Mouse (Mus musculus): ENCODE data around the gene Afap1l2.

Afap1l2 gene

DNA sequence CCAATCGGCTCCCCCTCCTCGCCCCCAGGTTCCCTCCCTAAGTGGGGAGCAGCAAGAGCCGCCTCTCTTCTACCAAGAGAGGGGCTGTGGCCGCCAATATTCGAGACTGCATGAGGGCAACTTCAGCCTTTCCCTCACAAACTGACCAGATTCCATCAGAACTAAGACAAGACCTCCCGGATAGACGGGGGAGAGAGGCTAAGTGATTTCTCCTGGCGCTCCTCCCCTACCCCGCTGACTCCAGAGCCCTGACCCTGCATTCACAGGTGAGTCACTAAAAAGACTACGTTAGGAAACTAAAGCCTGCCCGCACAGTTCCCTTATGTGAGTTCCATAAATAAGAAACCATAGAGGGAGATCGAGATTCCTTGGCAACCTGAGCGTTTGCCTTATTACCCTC is 1.2 kb downstream of the Afap1l2 start:
- no peak for DNase-seq

DNA sequence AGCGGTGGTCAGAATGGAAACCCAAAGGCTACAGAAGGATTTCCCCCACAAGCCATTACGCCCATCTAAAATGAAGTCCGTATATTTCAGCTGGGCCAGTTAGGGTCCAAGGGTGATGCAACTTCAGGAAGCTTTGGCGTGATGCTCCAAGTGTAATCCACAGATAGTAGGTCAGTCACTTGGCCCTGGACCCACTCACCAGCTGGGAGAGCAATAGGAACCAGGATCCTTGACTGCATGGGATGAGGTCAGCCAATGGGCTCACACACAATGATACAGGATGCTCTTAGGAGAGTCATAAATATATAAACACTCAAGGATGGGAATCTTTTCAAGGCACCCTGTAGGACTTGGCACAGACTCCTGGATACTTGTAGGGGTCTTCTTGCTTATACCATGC is 3.0 kb downstream of the Afap1l2 start:
- no peak for DNase-seq

DNA sequence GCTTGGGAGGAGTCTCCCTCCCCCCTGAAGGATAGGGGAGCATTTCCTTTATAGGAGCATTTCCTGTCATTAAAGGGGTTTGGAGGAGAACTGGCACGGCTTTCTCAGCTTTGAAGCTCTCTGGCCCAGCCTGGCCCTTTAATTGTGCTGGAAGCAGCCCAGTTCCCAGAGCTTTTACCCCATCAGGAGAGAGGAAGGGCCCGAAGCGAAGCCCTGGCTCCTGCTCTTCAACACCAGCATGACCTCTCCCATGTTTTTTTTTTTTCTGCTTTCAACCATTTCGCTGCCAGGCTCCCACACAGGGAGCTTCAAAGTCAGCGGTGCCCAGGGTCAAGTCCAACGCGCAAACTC is 4.6 kb downstream of the Afap1l2 start:
- no peak for DNase-seq

DNA sequence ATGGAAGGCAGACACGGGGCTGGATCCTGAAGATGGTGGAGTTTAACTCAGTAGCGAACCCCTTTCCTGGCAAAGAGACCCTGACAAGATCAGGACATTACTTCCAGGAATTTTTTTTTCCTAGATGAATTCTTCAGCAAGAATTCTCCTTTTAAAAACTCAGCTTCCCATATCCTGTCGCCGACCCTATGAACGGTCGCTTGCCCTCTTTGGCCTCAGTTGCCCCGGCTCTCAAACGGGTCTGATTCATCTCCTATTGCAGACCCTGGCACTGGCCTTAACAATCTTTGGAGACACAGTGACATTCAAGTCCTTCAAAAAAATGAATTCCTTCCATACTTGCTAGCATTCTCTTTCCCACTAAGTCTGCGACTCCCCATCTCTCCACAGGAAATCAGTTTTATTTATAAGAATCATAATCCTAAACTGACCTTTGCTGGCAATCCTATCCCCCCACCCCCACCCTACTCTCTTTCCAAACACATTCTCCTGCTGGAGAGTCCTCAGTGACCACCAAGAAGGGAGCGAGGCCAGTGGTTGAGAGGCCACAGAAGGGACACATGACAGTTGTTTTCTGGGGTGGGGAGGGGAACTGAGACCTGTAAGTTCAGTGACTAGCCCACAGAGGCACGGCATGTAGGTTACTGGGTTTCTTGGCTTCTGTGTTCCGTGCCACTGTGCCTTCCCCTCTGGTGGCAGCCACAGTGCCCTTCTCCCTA is 5.1 kb downstream of the Afap1l2 start:
- DNase-seq = no peak

DNA sequence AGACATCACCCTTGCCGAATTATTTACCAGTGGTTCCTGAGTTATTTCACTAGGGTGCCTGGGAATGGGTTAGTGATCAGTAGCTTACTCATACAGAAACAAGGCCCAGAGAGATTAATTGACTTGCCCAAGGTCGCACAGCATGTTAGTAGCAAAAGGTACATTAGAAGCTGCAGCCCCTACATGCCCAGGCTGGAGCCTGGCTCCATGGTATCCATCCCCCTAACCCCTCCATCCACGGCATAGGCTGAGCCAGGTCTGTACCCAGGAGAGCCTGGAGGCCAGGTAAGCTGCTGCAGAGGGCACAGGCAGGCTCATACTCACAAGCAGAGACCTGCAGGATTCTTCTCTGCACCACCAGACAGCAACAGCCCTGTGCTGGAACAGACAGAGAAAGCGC is 6.1 kb downstream of the Afap1l2 start:
- no peak for DNase-seq

DNA sequence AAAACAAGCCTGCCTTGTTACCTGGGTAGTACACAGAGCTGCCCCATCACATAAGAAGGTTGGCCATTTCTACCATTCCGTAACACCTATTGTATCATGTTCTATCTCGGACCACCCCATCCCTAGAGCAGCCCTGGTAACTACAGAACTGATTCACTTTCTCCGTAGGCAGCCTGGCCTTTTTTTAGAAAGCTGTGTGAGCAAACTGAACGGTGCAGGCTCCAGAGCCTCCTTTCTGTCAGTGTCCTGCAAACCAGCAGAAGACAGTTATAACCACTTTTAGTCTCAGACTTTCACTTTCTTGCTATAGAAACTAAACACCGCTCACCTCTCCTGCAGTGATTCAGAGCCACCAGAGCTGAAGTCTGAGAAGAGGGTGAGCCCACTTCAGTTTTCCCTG is 7.4 kb downstream of the Afap1l2 start:
- no peak for DNase-seq

DNA sequence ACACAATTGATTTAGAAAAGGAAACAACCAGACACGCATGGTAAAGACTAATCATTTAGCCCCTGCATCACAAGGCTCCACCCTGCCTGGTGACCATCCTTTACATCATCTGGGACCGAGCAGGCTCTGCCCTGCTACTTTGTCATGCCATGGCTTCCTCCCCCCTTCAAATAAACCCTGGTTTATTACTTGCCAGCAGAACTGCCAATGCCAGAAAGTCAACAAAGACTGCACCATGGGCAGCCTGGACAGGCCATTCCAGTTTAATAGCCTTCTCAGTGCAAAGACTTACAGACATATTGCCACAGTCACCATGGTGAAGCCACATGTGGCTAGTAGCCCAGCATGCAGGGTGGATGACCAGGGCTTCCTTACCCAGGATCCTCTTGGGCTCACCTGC is 8.2 kb downstream of the Afap1l2 start:
- DNase-seq = no peak

DNA sequence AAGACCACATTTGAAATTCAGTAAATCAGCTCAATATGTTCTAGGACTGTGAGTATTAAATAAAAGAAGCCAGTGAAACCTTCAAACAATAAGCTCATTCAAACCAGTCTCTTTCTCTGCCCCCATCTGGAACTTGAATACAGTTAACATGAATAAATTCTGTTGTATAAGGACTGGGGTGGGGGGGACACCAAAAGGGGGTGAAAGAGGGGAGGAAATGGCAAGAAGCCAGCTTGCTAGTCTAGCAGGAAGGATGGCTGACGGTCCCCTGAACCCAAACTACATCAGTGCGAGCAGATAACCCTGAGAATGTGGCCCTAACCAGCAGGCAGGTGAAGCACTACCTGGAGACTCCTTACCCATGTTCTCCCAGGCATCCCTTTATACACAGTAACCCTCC is 9.1 kb downstream of the Afap1l2 start:
- no peak for DNase-seq

DNA sequence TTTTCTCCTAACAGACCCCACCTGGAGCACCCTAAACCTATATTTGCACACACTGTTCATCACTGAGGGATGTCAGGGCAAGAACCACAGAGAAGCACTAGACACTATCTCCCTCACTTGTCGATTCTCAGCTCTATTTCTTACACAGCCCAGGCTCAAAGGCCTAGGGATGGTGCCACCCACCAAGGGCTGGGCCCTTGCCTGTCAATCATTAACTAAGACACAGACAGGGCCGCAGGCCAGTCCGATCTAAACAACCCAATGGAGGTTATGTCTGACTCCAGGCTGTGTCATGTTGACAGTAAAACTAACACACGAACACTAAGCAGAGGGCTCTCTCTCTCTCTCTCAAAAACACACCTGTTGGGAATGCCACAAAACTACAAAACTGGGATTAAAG is 9.7 kb downstream of the Afap1l2 start:
- DNase-seq = no peak

DNA sequence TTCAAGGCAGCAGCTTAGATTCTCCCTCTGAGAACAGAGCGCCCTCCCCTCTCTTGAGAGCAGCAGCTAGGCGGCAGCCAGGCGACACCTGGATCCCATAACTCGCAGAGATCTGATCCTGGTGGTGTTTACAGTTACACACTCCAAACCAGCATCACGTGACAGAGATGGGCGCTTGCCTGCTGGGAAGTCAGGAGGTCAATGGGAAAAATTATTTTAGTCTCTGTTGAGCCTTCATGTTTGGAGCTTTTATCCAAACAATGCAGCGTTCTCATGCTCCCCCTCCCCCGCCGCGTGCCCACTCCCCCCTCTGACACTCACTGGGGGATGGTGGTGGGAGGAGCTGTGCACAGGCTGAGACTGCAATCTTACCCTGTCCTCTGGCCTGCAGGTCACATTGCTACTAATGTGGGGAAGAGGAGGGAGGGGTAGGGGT is 10.8 kb downstream of the Afap1l2 start:
- no peak for DNase-seq

DNA sequence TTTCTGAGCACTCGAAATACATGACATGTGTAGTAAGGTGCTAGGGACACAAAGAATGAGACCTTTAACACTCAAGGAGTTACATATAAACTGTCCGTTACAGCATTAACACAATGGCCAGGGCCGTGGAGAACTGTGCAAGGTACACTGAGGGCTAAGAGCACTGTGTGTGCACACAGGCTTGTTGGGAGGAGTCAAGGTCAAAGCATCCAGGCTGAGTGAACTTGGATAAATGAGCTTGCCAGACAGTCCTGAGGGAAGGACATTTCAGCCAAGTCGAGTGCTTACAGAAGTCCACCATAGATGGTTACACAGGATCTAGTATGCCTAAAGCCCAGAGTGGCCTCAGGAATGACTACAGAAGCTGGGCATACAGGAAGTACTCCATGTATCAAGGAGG is 12.6 kb downstream of the Afap1l2 start:
- no peak for DNase-seq

DNA sequence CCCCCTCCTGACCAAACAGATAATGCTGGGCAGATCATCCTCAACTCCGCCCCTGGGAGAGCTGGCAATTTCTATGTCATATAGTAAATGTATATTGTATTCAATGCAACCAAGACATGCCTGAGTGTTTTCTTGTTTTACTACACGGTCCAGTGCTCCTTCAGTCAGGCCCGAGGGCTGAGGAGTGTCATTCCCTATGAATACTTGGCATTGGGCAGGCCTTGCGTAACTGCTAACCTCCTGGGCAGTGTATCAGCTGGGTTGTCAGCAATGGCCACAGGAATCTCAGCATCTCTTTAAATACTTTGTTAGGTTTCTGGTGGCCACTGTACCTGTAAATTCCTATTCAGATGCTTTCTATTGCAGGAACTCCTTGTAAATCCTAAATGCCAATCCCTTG is 13.4 kb downstream of the Afap1l2 start:
- no peak for DNase-seq

DNA sequence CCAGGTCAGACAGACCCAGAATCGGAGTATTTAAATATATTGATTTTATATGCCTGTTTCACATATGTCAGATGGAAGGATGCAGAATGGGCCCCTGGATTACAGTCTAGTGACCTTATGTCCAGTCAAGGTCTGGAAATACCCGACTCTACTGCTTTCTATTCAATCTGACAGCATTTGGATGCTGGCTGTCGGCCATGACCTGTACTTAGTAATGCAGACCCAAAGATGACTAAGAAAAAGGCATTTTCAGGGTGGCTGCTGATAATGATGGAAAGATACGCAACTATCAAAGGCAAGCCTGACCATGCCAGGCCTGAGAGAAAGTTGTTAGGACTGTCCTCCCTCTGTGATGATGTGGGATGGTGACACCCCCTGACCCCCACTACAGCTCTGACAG is 14.3 kb downstream of the Afap1l2 start:
- no peak for DNase-seq

DNA sequence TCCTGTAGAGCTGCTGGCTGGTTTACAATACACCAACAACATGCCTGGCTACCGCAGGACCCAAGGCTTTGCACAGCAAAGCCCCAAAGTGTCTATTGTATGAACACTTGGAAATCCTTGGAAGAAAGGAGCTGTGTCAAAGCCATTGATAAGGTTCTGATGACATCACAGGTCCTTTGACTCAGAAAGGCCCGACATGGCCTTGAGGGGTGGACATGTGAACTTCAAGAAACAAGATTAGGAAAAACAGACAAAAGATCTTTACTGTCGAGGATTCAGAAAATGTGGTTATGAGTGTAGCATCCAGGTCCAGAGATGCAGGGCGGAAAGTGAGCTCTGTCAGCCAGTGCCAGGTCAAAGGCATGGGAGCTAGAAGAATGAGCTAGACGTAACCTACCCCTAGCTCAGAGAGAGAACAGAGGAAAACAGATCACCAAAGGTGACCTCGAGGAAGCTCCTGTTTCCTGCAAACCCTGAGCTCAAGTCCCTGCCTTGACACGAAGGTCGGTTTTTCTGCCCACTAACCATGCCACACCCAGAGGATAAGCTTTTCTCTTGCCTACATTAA is 15.0 kb downstream of the Afap1l2 start:
- DNase-seq = no peak

DNA sequence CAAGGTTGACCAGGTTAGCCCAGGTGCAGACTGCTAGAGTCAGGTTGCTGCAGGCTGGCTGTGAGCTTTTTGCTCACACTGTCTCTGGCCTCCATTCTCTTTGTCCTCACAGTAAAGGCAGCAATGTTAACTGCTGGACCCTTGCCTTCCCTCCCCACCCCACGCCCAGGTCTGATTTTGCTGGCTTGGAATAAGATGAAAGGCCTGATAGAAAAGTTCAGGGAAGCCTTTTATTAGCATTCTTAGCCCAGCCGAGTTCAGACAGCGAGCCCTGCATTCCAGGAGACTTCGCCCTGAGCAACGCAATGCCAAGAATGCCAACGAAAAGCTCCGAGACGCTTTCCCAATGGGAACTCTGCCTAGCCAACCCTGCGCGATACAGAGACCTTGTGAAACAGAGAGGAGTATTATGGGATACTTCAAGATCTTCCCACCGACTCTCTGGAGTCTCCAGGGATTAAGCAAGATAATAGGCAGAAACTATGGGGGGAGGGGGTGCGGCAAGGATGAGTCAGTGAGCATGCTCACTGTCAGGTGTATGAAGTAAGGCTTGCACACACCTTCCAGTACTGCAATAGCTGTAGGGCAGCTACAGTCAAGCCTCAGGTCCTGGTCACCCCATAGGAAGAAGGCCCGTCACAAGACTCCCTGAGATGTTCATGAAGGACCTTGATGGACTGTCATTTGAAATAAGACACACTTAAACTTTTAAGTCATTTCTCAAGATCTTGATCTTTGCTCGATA is 17.5 kb downstream of the Afap1l2 start:
- DNase-seq = no peak

DNA sequence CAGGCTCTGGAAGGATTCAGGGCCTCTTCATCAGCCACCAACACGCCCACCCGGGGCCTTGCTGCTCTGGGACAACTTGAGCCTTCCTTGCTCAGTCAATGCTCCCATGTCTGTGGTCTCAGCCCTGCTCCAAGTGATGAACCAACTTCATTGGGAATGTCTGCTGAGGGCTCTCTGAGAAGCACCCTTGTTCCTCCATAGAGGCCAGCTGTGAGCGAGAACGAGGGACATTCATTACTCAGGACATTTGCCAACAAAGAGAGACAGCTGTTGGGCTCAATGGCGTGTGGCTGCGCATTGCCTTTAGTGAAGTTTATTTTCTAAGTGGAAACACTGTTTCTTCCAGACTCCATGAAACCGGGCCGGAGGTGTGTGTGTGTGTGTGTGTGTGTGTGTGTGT is 18.9 kb downstream of the Afap1l2 start:
- DNase-seq = no peak

DNA sequence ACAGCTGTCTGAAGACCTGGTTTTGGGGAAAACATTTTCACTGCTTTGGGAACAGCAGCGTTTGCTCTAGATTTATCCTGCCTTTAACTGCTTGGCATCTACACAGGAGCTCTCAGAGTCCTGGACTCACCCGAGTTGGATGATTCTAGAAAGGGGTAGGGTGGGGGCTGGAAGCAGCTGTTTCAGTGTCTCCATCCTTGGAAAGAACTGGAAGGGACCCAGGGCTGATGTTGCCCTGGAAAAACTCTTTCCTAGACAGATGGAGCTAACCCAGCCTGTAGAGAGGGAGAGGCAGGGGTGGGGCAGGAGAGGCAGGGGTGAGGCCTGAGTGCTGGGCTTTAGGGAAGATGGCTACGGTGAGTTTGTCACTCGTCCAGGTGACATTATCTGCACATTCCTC is 23.8 kb downstream of the Afap1l2 start:
- DNase-seq = no peak

DNA sequence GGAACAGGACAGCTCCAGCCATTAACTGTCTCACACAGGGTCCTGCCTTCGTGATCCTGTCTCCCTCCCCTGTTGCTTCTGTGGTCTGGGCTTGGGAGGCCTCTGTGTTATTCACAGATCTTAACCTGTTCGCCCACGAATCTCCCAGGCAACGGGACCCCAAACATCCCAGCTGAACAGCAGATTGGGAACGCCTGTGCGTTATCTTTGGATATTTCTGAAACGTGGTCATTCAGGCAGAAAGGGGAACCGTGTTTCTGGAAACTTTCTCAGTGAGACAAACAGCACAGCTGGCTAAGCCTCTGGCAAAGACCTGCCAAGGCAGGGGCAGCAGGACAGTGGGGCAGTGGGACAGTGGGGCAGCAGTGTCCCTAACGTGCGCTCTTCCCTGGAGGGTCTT is 24.3 kb downstream of the Afap1l2 start:
- DNase-seq = no peak

DNA sequence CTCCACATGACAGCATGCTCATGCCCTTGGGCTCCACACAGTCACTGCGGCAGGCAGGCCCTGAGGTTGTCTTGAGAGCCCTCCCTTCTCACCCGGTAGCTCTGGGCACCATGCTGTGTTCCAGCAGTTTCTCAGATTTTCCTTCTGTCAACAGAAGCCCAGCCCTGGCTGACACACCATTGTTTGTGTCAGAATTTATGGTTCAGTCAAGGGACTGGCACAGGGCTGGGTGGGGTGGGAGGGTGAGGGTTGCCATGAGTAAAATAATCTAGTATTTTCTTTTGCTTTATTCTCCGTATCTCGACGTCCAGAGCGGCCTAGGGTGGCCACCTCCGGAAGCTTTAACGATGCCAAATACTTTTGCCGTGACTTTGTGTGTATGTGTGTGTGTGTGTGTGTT is 26.3 kb downstream of the Afap1l2 start:
- no peak for DNase-seq

DNA sequence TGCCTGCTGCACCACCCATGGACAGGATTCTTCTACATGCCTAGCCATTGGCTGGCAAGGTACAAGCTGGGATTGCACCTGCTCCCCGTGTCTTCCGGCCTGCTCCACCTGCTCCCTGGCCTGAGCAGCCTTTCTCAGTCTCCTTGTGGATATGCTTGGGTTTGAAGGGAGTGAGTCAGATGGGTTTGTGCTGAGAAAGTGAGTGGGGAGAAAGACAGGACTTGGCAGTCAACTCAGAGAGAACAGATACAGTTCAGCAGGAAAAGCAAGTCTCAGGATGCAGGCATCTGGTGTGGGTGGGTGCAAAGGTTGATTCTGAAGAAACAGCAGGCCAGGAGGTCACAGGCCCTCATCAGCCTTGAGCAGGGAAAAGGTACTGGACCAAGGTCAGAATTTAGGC is 27.2 kb downstream of the Afap1l2 start:
- no peak for DNase-seq

DNA sequence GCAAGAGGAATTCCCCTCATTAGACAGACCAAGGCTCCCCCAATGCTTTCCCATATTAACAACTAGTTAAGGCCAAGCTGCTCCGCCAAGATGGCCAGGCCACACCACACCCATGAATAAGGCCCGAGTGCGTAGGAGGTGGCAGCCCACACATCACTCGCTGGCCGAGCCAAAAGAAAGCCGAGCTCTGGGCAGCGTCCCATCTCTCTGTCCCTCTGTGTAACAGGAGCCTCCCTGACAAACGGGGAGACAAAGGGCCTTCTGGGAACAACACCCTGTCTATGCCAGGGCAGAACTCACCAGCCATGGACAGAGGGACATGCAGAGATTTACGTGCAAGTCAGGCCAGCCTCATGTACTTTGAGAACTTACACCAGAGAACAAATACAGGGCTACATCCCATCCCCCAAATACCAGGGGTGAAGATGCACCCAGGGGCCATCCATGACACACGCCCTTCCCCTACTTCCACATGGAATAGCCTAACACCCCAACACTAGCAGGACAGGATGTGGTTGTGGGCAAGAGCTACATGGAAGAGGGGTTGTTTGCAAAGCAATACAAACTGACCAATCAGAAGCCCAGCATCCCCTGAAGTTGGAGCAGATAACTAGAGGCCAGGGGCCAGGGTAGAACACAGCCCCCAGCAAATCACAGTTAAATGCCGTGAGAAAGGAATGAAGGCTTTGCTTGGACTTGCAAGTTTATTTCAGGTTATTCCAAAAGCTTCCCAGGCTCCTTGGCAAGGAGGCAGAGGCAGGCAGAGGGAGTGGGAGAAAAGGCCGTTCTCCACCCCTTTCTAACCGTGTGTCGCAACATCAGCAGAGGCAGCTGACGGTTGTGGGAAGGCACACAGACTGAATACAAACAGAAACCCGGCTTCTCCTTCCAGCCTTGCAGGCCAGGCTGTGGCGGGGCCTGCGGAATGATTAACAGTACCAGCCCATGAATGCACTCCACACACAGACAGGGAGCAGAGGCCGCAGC is 30.8 kb downstream of the Afap1l2 start:
- DNase-seq = no peak

DNA sequence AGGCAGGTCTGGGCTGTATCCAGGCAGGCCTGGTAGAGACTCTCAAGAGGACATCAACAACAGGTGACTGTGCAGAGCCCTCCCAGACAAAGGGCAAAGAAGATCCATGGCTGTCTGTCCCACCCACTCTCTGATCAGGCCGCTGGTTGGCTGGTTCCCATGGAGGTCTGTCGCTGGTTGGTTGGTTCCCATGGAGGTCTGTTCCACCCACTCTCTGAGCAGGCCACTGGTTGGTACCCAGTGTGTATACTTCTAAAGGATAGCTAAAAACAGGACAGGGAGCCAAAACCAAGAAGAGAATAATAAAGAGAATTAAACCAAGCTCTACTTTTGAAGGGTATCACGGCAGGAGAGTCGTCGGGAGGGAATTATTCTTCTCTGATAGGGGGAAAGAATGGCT is 31.5 kb downstream of the Afap1l2 start:
- DNase-seq = no peak

DNA sequence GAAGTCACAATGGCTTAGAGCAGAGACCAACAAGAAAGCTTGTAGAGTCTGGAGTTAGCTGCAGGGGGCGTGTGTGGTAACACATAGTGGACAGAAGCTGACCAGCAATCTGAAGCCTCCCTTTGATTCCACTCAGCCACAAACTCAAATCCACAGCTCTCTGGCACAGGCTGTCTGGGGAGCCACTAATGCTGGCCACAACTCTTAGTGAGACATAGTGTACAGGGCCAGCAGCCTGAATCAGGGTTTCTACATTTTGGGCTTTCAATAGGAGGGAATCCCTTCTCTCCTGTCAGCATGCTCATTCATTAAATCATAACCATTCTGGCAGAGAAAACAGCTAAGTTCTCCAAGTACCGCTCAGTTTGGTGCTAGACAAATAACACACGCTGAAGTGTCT is 32.5 kb downstream of the Afap1l2 start:
- no peak for DNase-seq

Data from B cell, adult 2 months (primary cell).